Mouse (Mus musculus) heart, postnatal 0 days (tissue): ENCODE data around the gene Carmil2.

Experiments
- CTCF ChIP-seq: IDR thresholded peaks from 2 replicates; pipeline ENCODE4 v1.5.1; 2016; ENCODE audit warnings: antibody characterized with exemption, control low read depth, low read depth
- EP300 ChIP-seq: IDR thresholded peaks from 2 replicates; pipeline ENCODE4 v1.6.1; 2016; ENCODE audit warnings: antibody characterized with exemption, low read depth

DNA sequence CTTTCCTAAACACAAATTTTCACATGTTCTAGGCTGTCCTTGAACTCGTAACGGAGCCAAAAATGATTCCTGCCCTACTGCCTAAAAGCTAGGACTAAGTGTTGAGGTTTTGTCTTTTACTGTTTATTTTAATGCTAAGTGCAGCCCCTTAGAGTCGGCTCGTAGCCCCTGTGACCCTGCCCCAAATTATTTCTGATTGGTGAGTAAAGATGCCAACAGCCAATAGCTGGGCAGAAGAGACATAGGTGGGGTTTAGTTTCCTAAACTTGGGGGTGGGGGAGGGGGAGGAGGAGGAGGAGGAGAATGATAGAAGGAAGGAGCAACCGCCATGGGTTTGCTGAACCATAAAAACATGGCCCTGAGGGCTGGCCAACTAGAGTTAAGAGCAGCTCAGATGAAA, 39.7 kb downstream of the Carmil2 start:
- no peak for TF ChIP-seq CTCF
- no peak for TF ChIP-seq EP300
